Mouse (Mus musculus) G1E (cell line): ENCODE data around the gene Osbpl10.

Experiments
- CTCF ChIP-seq: IDR thresholded peaks from 2 replicates; pipeline ENCODE4 v1.5.1; 2012; ENCODE audit warnings: low read depth, low read length, inconsistent platforms, mixed read lengths
- GATA1 ChIP-seq: IDR thresholded peaks from 2 replicates; pipeline ENCODE4 v1.6.1; 2012; ENCODE audit warnings: borderline replicate concordance, low read length, inconsistent platforms, mixed read lengths
- POLR2AphosphoS5 ChIP-seq: IDR thresholded peaks from 2 replicates; pipeline ENCODE4 v1.6.1; 2012; ENCODE audit warnings: low read depth, low read length, inconsistent platforms; ENCODE audit not compliant: insufficient replicate concordance

GRCm38 (mm10) chr9:115165996-115166395, 187.6 kb downstream of the Osbpl10 start:
- no peak for TF ChIP-seq CTCF
- no peak for TF ChIP-seq GATA1
- no peak for TF ChIP-seq POLR2AphosphoS5
